Mouse (Mus musculus): ENCODE measurements around the gene Tnk1. TPM values are rescaled to one million over a fixed set of nuclear protein-coding genes. Genes with fewer than 3 reads are reported as not detected.

Tnk1 gene
- total and polyA plus RNA-seq, 3 experiments = 0.25 to 0.35 TPM; not detected in 1

GRCm38 (mm10) chr11:69900471-69901405 lies 42.2 kb upstream of the Tnk1 start, which contains the start of the genes 2810408A11Rik and Neurl4 (continued):
- TF ChIP-seq MXI1 (IDR thresholded peaks at IDR 0.05; ENCODE audit: low read depth, low read length) (no peak), KAT2A (conservative IDR thresholded peaks at IDR 0.05; ENCODE audit: low read depth, low read length) (no peak; the same call in 1 of the 2 replicates), TBP (IDR thresholded peaks at IDR 0.05; ENCODE audit: low read depth, low read length) (peak; percentile 90), USF1 (IDR thresholded peaks at IDR 0.05; ENCODE audit: low read depth, low read length) (peak; percentile 23; the same call in 1 of the 2 replicates), TAL1 (IDR thresholded peaks at IDR 0.05; ENCODE audit: low read length) (no peak), CHD2 (IDR thresholded peaks at IDR 0.05; ENCODE audit: low read length) (no peak), JUND (IDR thresholded peaks at IDR 0.05; ENCODE audit: low read depth, low read length) (no peak; the same call in 1 of the 2 replicates), MEF2A (IDR thresholded peaks at IDR 0.05; ENCODE audit: extremely low read depth, insufficient replicate concordance, low read depth, low read length, poor library complexity, severe bottlenecking) (no peak), E2F4 (IDR thresholded peaks at IDR 0.05; ENCODE audit: borderline replicate concordance, low read depth, low read length) (no peak), MYC (IDR thresholded peaks at IDR 0.05; ENCODE audit: low read depth, low read length) (no peak; the same call in 1 of the 2 replicates), NELFE (IDR thresholded peaks at IDR 0.05; ENCODE audit: low read depth, low read length) (peak; percentile 98), ZNF384 (IDR thresholded peaks at IDR 0.05; ENCODE audit: low read depth, low read length) (no peak), MAX (IDR thresholded peaks at IDR 0.05; ENCODE audit: low read length) (no peak; the same call in 1 of the 2 replicates), BHLHE40 (IDR thresholded peaks at IDR 0.05; ENCODE audit: borderline replicate concordance, low read depth, low read length) (no peak), ETS1 (IDR thresholded peaks at IDR 0.05; ENCODE audit: low read depth, low read length) (peak; percentile 18; the same call in 1 of the 2 replicates), USF2 (IDR thresholded peaks at IDR 0.05; ENCODE audit: borderline replicate concordance in 1 of 2, insufficient read depth in 1 of 2, low read depth in 1 of 2, low read length in 2 of 2) (no peak), TCF12 (IDR thresholded peaks at IDR 0.05; ENCODE audit: low read depth, low read length) (peak; percentile 75)

- Histone ChIP-seq H3K79me2 (ENCODE audit: control insufficient read depth, insufficient read depth, low read length, poor library complexity) (peaks cover 18% of the 10 kb centered on the region), H3K4me1 (ENCODE audit: control insufficient read depth in 1 of 2, insufficient read depth in 2 of 2, low read length in 2 of 2) (peaks cover 2 to 16% of the 10 kb centered on the region in 2 experiments; a peak in 2 of 4 replicates), H3K9me3 (replicated peaks; ENCODE audit: insufficient read depth, low read length) (no peaks in the 10 kb centered on the region), H3K9ac (ENCODE audit: control insufficient read depth, low read depth, low read length, poor library complexity, severe bottlenecking) (no peak overlapping the region), H3K27me3 (ENCODE audit: control insufficient read depth in 1 of 2, insufficient read depth in 2 of 2, low read length in 2 of 2) (no peaks in the 10 kb centered on the region), H3K27ac (ENCODE audit: control insufficient read depth, low read depth, low read length) (no peak overlapping the region), H3K36me3 (ENCODE audit: control insufficient read depth in 1 of 2, insufficient read depth in 2 of 2, low read length in 2 of 2) (peaks cover 0 to 6% of the 10 kb centered on the region in 2 experiments; a peak in 3 of 4 replicates), H3K4me3 (ENCODE audit: control insufficient read depth in 1 of 2, insufficient read depth in 1 of 2, low read depth in 2 of 2, low read length in 2 of 2) (no peak overlapping the region)
- no peak for DNase-seq (ENCODE audit: low read depth, low spot score)
- TF ChIP-seq ZNF384 (IDR thresholded peaks at IDR 0.05; ENCODE audit: low read depth, low read length) (peak; percentile 58; the same call in 1 of the 2 replicates), RAD21 (IDR thresholded peaks at IDR 0.05; ENCODE audit: low read depth, low read length) (no peak)
Measured at GRCm38 (mm10) chr11:69899870-69900269, 41.3 kb upstream of the Tnk1 start.

Data from MEL (cell line).